Mouse (Mus musculus): ENCODE measurements around the gene Adgrf3. TPM values are rescaled to one million over a fixed set of nuclear protein-coding genes. Genes with fewer than 3 reads are reported as not detected.

The Adgrf3 gene
- polyA plus RNA-seq (2012; fragmentation: generic; extraction: Trizol), result not detected
- long read RNA-seq, experiment 1, result 0 reads
- long read RNA-seq, experiment 2, result 0 reads

DNA sequence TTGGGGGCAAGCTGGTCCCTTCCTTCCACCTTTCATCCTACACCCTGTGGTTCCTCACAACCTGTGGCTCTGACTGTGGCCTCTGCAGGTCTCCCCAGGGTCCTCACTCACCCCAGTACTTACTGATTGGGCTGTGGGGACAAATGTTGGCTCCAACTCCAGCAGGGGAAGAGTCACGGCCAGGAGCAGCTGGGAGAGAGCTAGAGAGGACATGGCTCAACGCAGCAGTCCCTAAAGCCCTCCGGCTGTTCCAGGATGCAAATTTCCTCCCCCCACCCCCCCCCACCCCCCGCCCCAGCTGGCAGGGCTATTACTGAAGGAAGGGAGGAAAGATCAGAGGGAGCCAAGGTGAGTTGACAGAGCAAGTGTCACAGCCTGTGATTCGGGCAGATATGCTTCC is at the start of gene Adgrf3:
Adgrf3 (minus strand) TSS at position 230 of the 400 bp plus-strand sequence.
- H3K4me3 ChIP-seq (ENCODE audit: insufficient read depth, poor library complexity, severe bottlenecking), result no peak within 1 kb of the TSS
- TF ChIP-seq USF1 (IDR thresholded peaks at IDR 0.05; ENCODE audit: low read depth) (no peak), MAX (IDR thresholded peaks at IDR 0.05) (no peak), CEBPB (IDR thresholded peaks at IDR 0.05; ENCODE audit: low read depth) (no peak), MYOD1 (IDR thresholded peaks at IDR 0.05; ENCODE audit: control insufficient read depth, insufficient read length, low read depth) (no peak), FOSL1 (IDR thresholded peaks at IDR 0.05; ENCODE audit: insufficient read depth, low read length, poor library complexity, severe bottlenecking) (no peak), CTCF (IDR thresholded peaks at IDR 0.05; ENCODE audit: control insufficient read depth, insufficient read depth, insufficient read length) (no peak), MYOG (IDR thresholded peaks at IDR 0.05; ENCODE audit: control insufficient read depth, extremely low read depth, insufficient read length) (no peak)
- H3K79me2 ChIP-seq (ENCODE audit: control insufficient read depth, insufficient read depth), result no peaks in the 10 kb centered on the region
- no peaks in the 10 kb centered on the region for H3K27me3 ChIP-seq (ENCODE audit: control insufficient read depth, insufficient read depth, insufficient read length)
- no peaks in the 10 kb centered on the region for H3K79me3 ChIP-seq (ENCODE audit: low read depth)
- H3K36me3 ChIP-seq (ENCODE audit: control insufficient read depth, insufficient read depth), result no peaks in the 10 kb centered on the region
- no peak within 1 kb of the TSS for H3ac ChIP-seq (ENCODE audit: control insufficient read depth, insufficient read length, low read depth)

DNA sequence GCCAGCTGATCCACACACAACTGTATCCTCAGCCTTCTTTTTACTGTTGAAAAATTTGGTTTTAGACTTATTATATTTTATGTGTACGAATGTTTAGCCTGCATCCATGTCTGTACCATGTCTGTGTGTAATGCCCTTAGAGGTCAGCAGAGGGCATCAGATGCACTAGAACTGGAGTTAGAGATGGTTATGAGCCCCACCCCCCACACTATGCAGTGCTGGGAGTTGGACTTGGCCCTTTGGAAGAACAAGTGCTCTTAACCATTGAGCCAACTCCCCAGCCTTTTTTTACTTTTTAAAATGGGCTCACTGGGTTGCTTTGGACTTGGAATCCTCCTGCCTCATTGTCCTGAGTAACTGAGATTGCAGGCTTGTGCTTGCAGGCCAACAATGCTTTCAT is 42.1 kb upstream of the Adgrf3 start:
- Histone ChIP-seq H3K36me3 (ENCODE audit: control insufficient read depth, insufficient read depth) (peaks cover 24% of the 10 kb centered on the region), H3K4me3 (ENCODE audit: insufficient read depth, poor library complexity, severe bottlenecking) (no peak overlapping the region), H3K79me3 (ENCODE audit: low read depth) (peaks cover 46% of the 10 kb centered on the region), H3ac (ENCODE audit: control insufficient read depth, insufficient read length, low read depth) (no peak overlapping the region), H3K27me3 (ENCODE audit: control insufficient read depth, insufficient read depth, insufficient read length) (no peaks in the 10 kb centered on the region), H3K79me2 (ENCODE audit: control insufficient read depth, insufficient read depth) (peaks cover 56% of the 10 kb centered on the region)
- no peak for TF ChIP-seq CTCF (IDR thresholded peaks at IDR 0.05; ENCODE audit: control insufficient read depth, insufficient read depth, insufficient read length)
- TF ChIP-seq MAX (IDR thresholded peaks at IDR 0.05), result no peak
- TF ChIP-seq USF1 (IDR thresholded peaks at IDR 0.05; ENCODE audit: low read depth), result no peak
- no peak for TF ChIP-seq MYOD1 (IDR thresholded peaks at IDR 0.05; ENCODE audit: control insufficient read depth, insufficient read length, low read depth)
- no peak for TF ChIP-seq MYOG (IDR thresholded peaks at IDR 0.05; ENCODE audit: control insufficient read depth, extremely low read depth, insufficient read length)
- no peak for TF ChIP-seq CEBPB (IDR thresholded peaks at IDR 0.05; ENCODE audit: low read depth)
- no peak for TF ChIP-seq FOSL1 (IDR thresholded peaks at IDR 0.05; ENCODE audit: insufficient read depth, low read length, poor library complexity, severe bottlenecking)

DNA sequence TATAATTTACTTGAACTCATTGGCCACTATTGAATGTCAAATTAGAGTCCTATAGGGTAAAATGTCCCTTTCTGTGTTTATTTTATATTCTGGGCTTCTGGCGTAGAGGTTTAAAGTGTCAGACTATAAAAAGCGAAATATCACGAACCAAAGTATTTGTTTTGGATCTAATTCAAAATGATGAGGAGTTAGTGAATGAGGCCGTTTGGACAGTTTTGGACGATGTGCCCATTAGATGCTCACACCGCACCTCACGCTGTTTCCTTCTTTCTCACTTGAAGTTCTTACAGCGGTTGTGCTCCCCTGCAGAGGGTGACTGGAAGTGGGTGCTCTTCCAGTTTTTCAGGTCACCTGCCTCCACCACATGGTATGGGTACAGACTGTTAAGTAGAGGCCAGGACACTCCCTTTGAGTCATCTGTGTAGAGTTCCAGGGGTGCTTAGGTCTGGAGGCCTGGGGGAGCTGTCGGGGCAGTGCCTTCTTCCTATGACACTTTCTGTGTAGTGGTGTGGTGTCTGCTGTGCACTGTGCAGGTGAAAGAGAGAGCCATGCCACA is 40.4 kb upstream of the Adgrf3 start:
- no peak for TF ChIP-seq USF1 (IDR thresholded peaks at IDR 0.05; ENCODE audit: low read depth)
- no peak for TF ChIP-seq CTCF (IDR thresholded peaks at IDR 0.05; ENCODE audit: control insufficient read depth, insufficient read depth, insufficient read length)
- no peak for TF ChIP-seq MAX (IDR thresholded peaks at IDR 0.05)
- no peak for TF ChIP-seq CEBPB (IDR thresholded peaks at IDR 0.05; ENCODE audit: low read depth)
- TF ChIP-seq FOSL1 (IDR thresholded peaks at IDR 0.05; ENCODE audit: insufficient read depth, low read length, poor library complexity, severe bottlenecking), result no peak
- no peak for TF ChIP-seq MYOD1 (IDR thresholded peaks at IDR 0.05; ENCODE audit: control insufficient read depth, insufficient read length, low read depth)
- no peak for TF ChIP-seq MYOG (IDR thresholded peaks at IDR 0.05; ENCODE audit: control insufficient read depth, extremely low read depth, insufficient read length)
- H3K79me2 ChIP-seq (ENCODE audit: control insufficient read depth, insufficient read depth), result peaks cover 73% of the 10 kb centered on the region
- H3ac ChIP-seq (ENCODE audit: control insufficient read depth, insufficient read length, low read depth), result no peak overlapping the region
- no peak overlapping the region for H3K4me3 ChIP-seq (ENCODE audit: insufficient read depth, poor library complexity, severe bottlenecking)
- no peaks in the 10 kb centered on the region for H3K27me3 ChIP-seq (ENCODE audit: control insufficient read depth, insufficient read depth, insufficient read length)
- peaks cover 12% of the 10 kb centered on the region for H3K36me3 ChIP-seq (ENCODE audit: control insufficient read depth, insufficient read depth)
- H3K79me3 ChIP-seq (ENCODE audit: low read depth), result peaks cover 61% of the 10 kb centered on the region

DNA sequence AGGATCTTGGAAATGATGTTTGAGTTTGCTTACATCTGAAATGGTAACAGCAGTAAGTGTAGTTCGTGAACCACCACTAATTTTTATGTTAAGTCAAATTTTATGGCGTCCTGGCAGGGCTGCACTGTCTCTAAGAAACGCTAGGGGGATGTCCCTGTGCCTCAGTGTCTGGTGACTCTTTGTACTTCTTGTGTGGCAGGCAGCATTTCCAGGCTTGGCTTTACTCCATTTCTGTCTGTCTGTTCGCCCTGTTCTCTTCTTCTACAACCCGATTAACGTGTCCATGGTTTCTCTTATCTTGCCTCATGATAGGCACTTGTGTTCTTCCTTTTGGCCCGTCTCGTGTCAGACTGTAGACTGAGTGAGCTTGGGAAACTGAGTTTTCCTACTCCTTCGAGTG is 38.2 kb upstream of the Adgrf3 start:
- H3K27me3 ChIP-seq (ENCODE audit: control insufficient read depth, insufficient read depth, insufficient read length), result no peaks in the 10 kb centered on the region
- peaks cover 95% of the 10 kb centered on the region for H3K79me2 ChIP-seq (ENCODE audit: control insufficient read depth, insufficient read depth)
- H3K36me3 ChIP-seq (ENCODE audit: control insufficient read depth, insufficient read depth), result peaks cover 4% of the 10 kb centered on the region
- H3ac ChIP-seq (ENCODE audit: control insufficient read depth, insufficient read length, low read depth), result no peak overlapping the region
- H3K4me3 ChIP-seq (ENCODE audit: insufficient read depth, poor library complexity, severe bottlenecking), result no peak overlapping the region
- TF ChIP-seq USF1 (IDR thresholded peaks at IDR 0.05; ENCODE audit: low read depth) (no peak), FOSL1 (IDR thresholded peaks at IDR 0.05; ENCODE audit: insufficient read depth, low read length, poor library complexity, severe bottlenecking) (no peak), CEBPB (IDR thresholded peaks at IDR 0.05; ENCODE audit: low read depth) (no peak), MYOD1 (IDR thresholded peaks at IDR 0.05; ENCODE audit: control insufficient read depth, insufficient read length, low read depth) (no peak), MYOG (IDR thresholded peaks at IDR 0.05; ENCODE audit: control insufficient read depth, extremely low read depth, insufficient read length) (no peak), MAX (IDR thresholded peaks at IDR 0.05) (no peak), CTCF (IDR thresholded peaks at IDR 0.05; ENCODE audit: control insufficient read depth, insufficient read depth, insufficient read length) (no peak)
- peaks cover 83% of the 10 kb centered on the region for H3K79me3 ChIP-seq (ENCODE audit: low read depth)

DNA sequence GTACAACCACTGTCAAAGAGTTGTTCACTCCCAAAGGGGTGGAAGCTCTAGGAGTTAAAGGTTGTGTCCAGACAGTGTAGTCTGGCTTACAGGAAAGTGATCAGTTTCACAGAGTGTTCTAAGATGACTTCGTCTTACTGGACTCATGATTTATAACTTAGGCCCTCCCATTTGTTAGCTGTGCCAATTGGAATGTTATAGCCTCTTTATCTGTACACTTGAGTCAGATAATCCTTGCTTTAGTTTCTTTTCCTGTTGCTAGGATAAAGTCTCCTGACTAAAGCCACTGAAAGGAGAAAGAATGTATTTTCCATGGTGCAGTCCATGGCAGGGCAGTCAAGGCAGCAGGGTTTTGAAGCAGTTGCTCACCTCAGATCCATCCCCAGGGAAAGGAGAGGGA is 36.9 kb upstream of the Adgrf3 start:
- H3K27me3 ChIP-seq (ENCODE audit: control insufficient read depth, insufficient read depth, insufficient read length), result no peaks in the 10 kb centered on the region
- no peak for TF ChIP-seq MYOG (IDR thresholded peaks at IDR 0.05; ENCODE audit: control insufficient read depth, extremely low read depth, insufficient read length)
- TF ChIP-seq MAX (IDR thresholded peaks at IDR 0.05), result no peak
- no peak for TF ChIP-seq MYOD1 (IDR thresholded peaks at IDR 0.05; ENCODE audit: control insufficient read depth, insufficient read length, low read depth)
- no peak for TF ChIP-seq CTCF (IDR thresholded peaks at IDR 0.05; ENCODE audit: control insufficient read depth, insufficient read depth, insufficient read length)
- no peak for TF ChIP-seq CEBPB (IDR thresholded peaks at IDR 0.05; ENCODE audit: low read depth)
- no peak for TF ChIP-seq USF1 (IDR thresholded peaks at IDR 0.05; ENCODE audit: low read depth)
- no peak for TF ChIP-seq FOSL1 (IDR thresholded peaks at IDR 0.05; ENCODE audit: insufficient read depth, low read length, poor library complexity, severe bottlenecking)
- H3K79me2 ChIP-seq (ENCODE audit: control insufficient read depth, insufficient read depth), result peaks cover 100% of the 10 kb centered on the region
- no peak overlapping the region for H3K4me3 ChIP-seq (ENCODE audit: insufficient read depth, poor library complexity, severe bottlenecking)
- no peak overlapping the region for H3ac ChIP-seq (ENCODE audit: control insufficient read depth, insufficient read length, low read depth)
- peaks cover 2% of the 10 kb centered on the region for H3K36me3 ChIP-seq (ENCODE audit: control insufficient read depth, insufficient read depth)
- H3K79me3 ChIP-seq (ENCODE audit: low read depth), result peaks cover 90% of the 10 kb centered on the region

All from C2C12 (cell line).